Mouse (Mus musculus) MEL (cell line): Measurements from ENCODE around the gene Tbc1d14. TPM values are rescaled to one million over a fixed set of nuclear protein-coding genes. Genes with fewer than 3 reads are reported as not detected.

ENCODE experiments used
- DNase-seq: peaks from one replicate; pipeline ENCODE4 v3.0.0; 2011; ENCODE audit warnings: low read depth, low spot score
- H3K27ac ChIP-seq: 2 replicates; pipeline ENCODE4 v1.5.1; 2012; ENCODE audit warnings: low read depth, mild to moderate bottlenecking, control low read depth, low read length, moderate library complexity; ENCODE audit not compliant: control insufficient read depth
- H3K27me3 ChIP-seq, 2 experiments: fragments of 150-350 bp in 1 of 2; sonication (generic) in 1 of 2; 2 replicates each; pipeline ENCODE4 v1.6.1; 2012; ENCODE audit warnings: low read length in 2 of 2, mild to moderate bottlenecking in 2 of 2, improper control_type of control experiment in 1 of 2, moderate library complexity in 1 of 2; ENCODE audit not compliant: insufficient read depth in 2 of 2, control insufficient read depth in 1 of 2
- H3K36me3 ChIP-seq, 2 experiments: 2 replicates each; pipeline ENCODE4 v1.6.1; 2012 to 2014; ENCODE audit warnings: low read length in 2 of 2, improper control_type of control experiment in 1 of 2, inconsistent platforms in 1 of 2, mild to moderate bottlenecking in 1 of 2; ENCODE audit not compliant: insufficient read depth in 2 of 2, control insufficient read depth in 1 of 2
- H3K4me1 ChIP-seq, 2 experiments: fragments of 150-350 bp in 1 of 2; sonication (generic) in 1 of 2; 2 replicates each; pipeline ENCODE4 v1.6.1; 2012; ENCODE audit warnings: low read length in 2 of 2, improper control_type of control experiment in 1 of 2, mild to moderate bottlenecking in 1 of 2; ENCODE audit not compliant: insufficient read depth in 2 of 2, control insufficient read depth in 1 of 2
- H3K4me3 ChIP-seq, 2 experiments: fragments of 150-350 bp in 1 of 2; sonication (generic) in 1 of 2; 2 replicates each; pipeline ENCODE4 v1.5.1; 2012; ENCODE audit warnings: low read depth in 2 of 2, low read length in 2 of 2, mild to moderate bottlenecking in 2 of 2, moderate library complexity in 2 of 2, control low read depth in 1 of 2, improper control_type of control experiment in 1 of 2; ENCODE audit not compliant: control insufficient read depth in 1 of 2, insufficient read depth in 1 of 2
- H3K79me2 ChIP-seq: 2 replicates; pipeline ENCODE4 v1.6.1; 2012; ENCODE audit warnings: mild to moderate bottlenecking, low read length, moderate library complexity; ENCODE audit not compliant: control insufficient read depth, poor library complexity, insufficient read depth
- H3K9ac ChIP-seq: 2 replicates; pipeline ENCODE4 v1.6.1; 2012; ENCODE audit warnings: low read depth, mild to moderate bottlenecking, control low read depth, low read length, moderate library complexity; ENCODE audit not compliant: control insufficient read depth, poor library complexity, severe bottlenecking
- H3K9me3 ChIP-seq: fragments of 150-350 bp; sonication (generic); replicated peaks from 2 replicates; pipeline ENCODE4 v1.6.1; 2012; ENCODE audit warnings: mild to moderate bottlenecking, low read length, improper control_type of control experiment, moderate library complexity; ENCODE audit not compliant: insufficient read depth
- BHLHE40 ChIP-seq: IDR thresholded peaks from 2 replicates; pipeline ENCODE4 v1.6.1; 2012; ENCODE audit warnings: low read depth, mild to moderate bottlenecking, inconsistent platforms, low read length, improper control_type of control experiment, borderline replicate concordance
- CHD1 ChIP-seq: IDR thresholded peaks from 2 replicates; pipeline ENCODE4 v1.6.1; 2012; ENCODE audit warnings: low read depth, mild to moderate bottlenecking, inconsistent platforms, low read length, improper control_type of control experiment
- CTCF ChIP-seq, 3 experiments: IDR thresholded peaks in 2 of 3; conservative IDR thresholded peaks in 1 of 3; 2 replicates each; pipeline ENCODE4 v1.5.1; 2011 to 2012; ENCODE audit warnings: low read length in 3 of 3, low read depth in 2 of 3, mild to moderate bottlenecking in 2 of 3, improper control_type of control experiment in 1 of 3, inconsistent platforms in 1 of 3, mixed read lengths in 1 of 3, moderate library complexity in 1 of 3; ENCODE audit not compliant: control insufficient read depth in 1 of 3, insufficient read depth in 1 of 3, poor library complexity in 1 of 3, severe bottlenecking in 1 of 3
- E2F4 ChIP-seq: IDR thresholded peaks from 2 replicates; pipeline ENCODE4 v1.6.1; 2011; ENCODE audit warnings: low read depth, low read length, improper control_type of control experiment, borderline replicate concordance
- ELF1 ChIP-seq: IDR thresholded peaks from 2 replicates; pipeline ENCODE4 v1.6.1; 2014; ENCODE audit warnings: low read depth, mild to moderate bottlenecking, inconsistent platforms, low read length, improper control_type of control experiment, moderate library complexity
- EP300 ChIP-seq, 2 experiments: IDR thresholded peaks; 2 replicates each; pipeline ENCODE4 v1.6.1; 2011; ENCODE audit warnings: improper control_type of control experiment in 2 of 2, low read length in 2 of 2, low read depth in 1 of 2, mild to moderate bottlenecking in 1 of 2
- ETS1 ChIP-seq: IDR thresholded peaks from 2 replicates; pipeline ENCODE4 v1.6.1; 2012; ENCODE audit warnings: low read depth, mild to moderate bottlenecking, inconsistent platforms, low read length, improper control_type of control experiment, moderate library complexity
- GABPA ChIP-seq: IDR thresholded peaks from 2 replicates; pipeline ENCODE4 v1.6.1; 2012; ENCODE audit warnings: low read depth, mild to moderate bottlenecking, inconsistent platforms, low read length, improper control_type of control experiment, moderate library complexity
- HCFC1 ChIP-seq: IDR thresholded peaks from 2 replicates; pipeline ENCODE4 v1.6.1; 2012; ENCODE audit warnings: low read depth, mild to moderate bottlenecking, inconsistent platforms, low read length, improper control_type of control experiment, moderate library complexity
- JUND ChIP-seq: IDR thresholded peaks from 2 replicates; pipeline ENCODE4 v1.6.1; 2011; ENCODE audit warnings: low read depth, mild to moderate bottlenecking, improper control_type of control experiment, low read length
- MAX ChIP-seq: IDR thresholded peaks from 2 replicates; pipeline ENCODE4 v1.6.1; 2011; ENCODE audit warnings: low read length, improper control_type of control experiment
- MAZ ChIP-seq: IDR thresholded peaks from 2 replicates; pipeline ENCODE4 v1.6.1; 2012; ENCODE audit warnings: low read depth, mild to moderate bottlenecking, inconsistent platforms, low read length, improper control_type of control experiment
- MEF2A ChIP-seq: IDR thresholded peaks from 2 replicates; pipeline ENCODE4 v1.6.1; 2014; ENCODE audit warnings: low read depth, mild to moderate bottlenecking, inconsistent platforms, low read length, improper control_type of control experiment; ENCODE audit not compliant: poor library complexity, insufficient replicate concordance, severe bottlenecking; ENCODE audit errors: extremely low read depth
- MXI1 ChIP-seq: IDR thresholded peaks from 2 replicates; pipeline ENCODE4 v1.6.1; 2011; ENCODE audit warnings: mild to moderate bottlenecking, low read depth, low read length, improper control_type of control experiment
- MYC ChIP-seq: IDR thresholded peaks from 2 replicates; pipeline ENCODE4 v1.6.1; 2011; ENCODE audit warnings: low read depth, mild to moderate bottlenecking, low read length, improper control_type of control experiment, moderate library complexity
- NELFE ChIP-seq: IDR thresholded peaks from 2 replicates; pipeline ENCODE4 v1.6.1; 2011; ENCODE audit warnings: low read depth, low read length, improper control_type of control experiment
- NRF1 ChIP-seq: IDR thresholded peaks from 2 replicates; pipeline ENCODE4 v1.6.1; 2014; ENCODE audit warnings: low read depth, mild to moderate bottlenecking, inconsistent platforms, low read length, improper control_type of control experiment, moderate library complexity; ENCODE audit not compliant: poor library complexity, insufficient read depth, severe bottlenecking
- POLR2A ChIP-seq, 2 experiments: IDR thresholded peaks; 2 replicates each; pipeline ENCODE4 v1.6.1; 2011 to 2012; ENCODE audit warnings: low read length in 2 of 2, mild to moderate bottlenecking in 2 of 2, control low read depth in 1 of 2, improper control_type of control experiment in 1 of 2, low read depth in 1 of 2, moderate library complexity in 1 of 2; ENCODE audit not compliant: control insufficient read depth in 1 of 2, insufficient read depth in 1 of 2, poor library complexity in 1 of 2
- POLR2AphosphoS2 ChIP-seq: IDR thresholded peaks from 2 replicates; pipeline ENCODE4 v1.6.1; 2011; ENCODE audit warnings: low read length, improper control_type of control experiment
- RAD21 ChIP-seq: IDR thresholded peaks from 2 replicates; pipeline ENCODE4 v1.6.1; 2011; ENCODE audit warnings: mild to moderate bottlenecking, low read depth, low read length, improper control_type of control experiment
- RCOR1 ChIP-seq: IDR thresholded peaks from 2 replicates; pipeline ENCODE4 v1.6.1; 2012; ENCODE audit warnings: low read depth, mild to moderate bottlenecking, inconsistent platforms, low read length, improper control_type of control experiment
- SIN3A ChIP-seq: IDR thresholded peaks from 2 replicates; pipeline ENCODE4 v1.6.1; 2012; ENCODE audit warnings: low read length, improper control_type of control experiment, inconsistent platforms
- SMC3 ChIP-seq: IDR thresholded peaks from 2 replicates; pipeline ENCODE4 v1.6.1; 2011; ENCODE audit warnings: low read depth, low read length, improper control_type of control experiment
- TAL1 ChIP-seq: IDR thresholded peaks from 2 replicates; pipeline ENCODE4 v1.6.1; 2012; ENCODE audit warnings: mild to moderate bottlenecking, inconsistent platforms, low read length, moderate library complexity, mixed read lengths
- TBP ChIP-seq: IDR thresholded peaks from 2 replicates; pipeline ENCODE4 v1.8.0; 2011; ENCODE audit warnings: low read depth, low read length, improper control_type of control experiment
- USF1 ChIP-seq: IDR thresholded peaks from 2 replicates; pipeline ENCODE4 v1.6.1; 2014; ENCODE audit warnings: low read depth, mild to moderate bottlenecking, inconsistent platforms, low read length, improper control_type of control experiment, moderate library complexity
- USF2 ChIP-seq, 2 experiments: IDR thresholded peaks; 2 replicates each; pipeline ENCODE4 v1.6.1; 2011 to 2012; ENCODE audit warnings: improper control_type of control experiment in 2 of 2, low read length in 2 of 2, borderline replicate concordance in 1 of 2, inconsistent platforms in 1 of 2, low read depth in 1 of 2, mild to moderate bottlenecking in 1 of 2; ENCODE audit not compliant: insufficient read depth in 1 of 2
- ZC3H11A ChIP-seq: IDR thresholded peaks from 2 replicates; pipeline ENCODE4 v1.6.1; 2012; ENCODE audit warnings: low read depth, mild to moderate bottlenecking, inconsistent platforms, low read length, improper control_type of control experiment
- ZKSCAN1 ChIP-seq: IDR thresholded peaks from 2 replicates; pipeline ENCODE4 v1.6.1; 2012; ENCODE audit warnings: low read depth, mild to moderate bottlenecking, inconsistent platforms, low read length, improper control_type of control experiment, moderate library complexity
- ZNF384 ChIP-seq: IDR thresholded peaks from 2 replicates; pipeline ENCODE4 v1.6.1; 2012; ENCODE audit warnings: low read depth, mild to moderate bottlenecking, inconsistent platforms, low read length, improper control_type of control experiment
- polyA plus RNA-seq, 2 experiments: library from polyadenylated mRNA; stranded (reverse) in 1 of 2; unstranded in 1 of 2; fragments of >175 nt in 1 of 2; fragments of >200 nt in 1 of 2; gene quantifications; 2 replicates each; pipeline versions ENCODE4 v1.2.1 to v1.2.4; 2012; ENCODE audit warnings: low replicate concordance in 2 of 2, low read depth in 1 of 2; ENCODE audit not compliant: insufficient read length in 2 of 2, insufficient read depth in 1 of 2, missing spikeins in 1 of 2
- total RNA-seq: library from RNA; depleted of rRNA; stranded (reverse); fragments of 300-350 nt; gene quantifications from 2 replicates; pipeline ENCODE4 v1.2.3, GENCODE M21; 2012

The Tbc1d14 gene
- total and polyA plus RNA-seq, 3 experiments: 7.3 to 35.6 TPM; not detected in 1

DNA sequence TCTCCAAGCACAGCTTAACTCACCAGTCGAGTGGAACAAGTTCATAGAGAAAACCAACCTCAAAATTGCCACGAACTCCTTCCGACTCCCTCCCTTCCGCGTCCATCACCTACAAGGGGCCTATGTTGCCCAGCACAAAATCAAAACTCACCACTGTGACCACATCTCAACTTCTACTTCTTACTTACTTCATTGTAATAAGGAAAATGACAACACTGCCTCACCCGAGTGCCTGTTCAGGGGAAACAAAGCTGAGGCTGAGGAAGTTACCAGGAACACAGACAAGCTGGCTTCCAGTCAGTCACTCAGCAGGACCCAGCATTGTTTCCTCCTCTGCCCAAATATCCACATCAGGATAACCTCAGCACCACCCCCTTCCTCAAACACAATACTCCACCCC lies 29.3 kb downstream of the Tbc1d14 start:
- no peak overlapping the region for H3K9ac ChIP-seq
- no peaks in the 10 kb centered on the region for H3K9me3 ChIP-seq
- no peak for DNase-seq
- H3K4me3 ChIP-seq: no peak overlapping the region
- TF ChIP-seq NELFE (no peak), POLR2AphosphoS2 (no peak), NRF1 (no peak), CTCF (IDR thresholded peaks at IDR 0.05 in 2 of 3, conservative IDR thresholded peaks at IDR 0.05 in 1 of 3; ENCODE audit: control insufficient read depth in 1 of 3, insufficient read depth in 1 of 3, low read depth in 2 of 3, low read length in 3 of 3, poor library complexity in 1 of 3, severe bottlenecking in 1 of 3) (no peak), ZNF384 (no peak), MAX (no peak), RAD21 (no peak)
- H3K79me2 ChIP-seq: no peaks in the 10 kb centered on the region
- no peak overlapping the region for H3K27ac ChIP-seq
- no peaks in the 10 kb centered on the region for H3K27me3 ChIP-seq
- peaks cover 0 to 13% of the 10 kb centered on the region in 2 experiments; a peak in 3 of 4 replicates for H3K4me1 ChIP-seq
- H3K36me3 ChIP-seq: peaks cover 0 to 11% of the 10 kb centered on the region in 2 experiments; a peak in 2 of 4 replicates

DNA sequence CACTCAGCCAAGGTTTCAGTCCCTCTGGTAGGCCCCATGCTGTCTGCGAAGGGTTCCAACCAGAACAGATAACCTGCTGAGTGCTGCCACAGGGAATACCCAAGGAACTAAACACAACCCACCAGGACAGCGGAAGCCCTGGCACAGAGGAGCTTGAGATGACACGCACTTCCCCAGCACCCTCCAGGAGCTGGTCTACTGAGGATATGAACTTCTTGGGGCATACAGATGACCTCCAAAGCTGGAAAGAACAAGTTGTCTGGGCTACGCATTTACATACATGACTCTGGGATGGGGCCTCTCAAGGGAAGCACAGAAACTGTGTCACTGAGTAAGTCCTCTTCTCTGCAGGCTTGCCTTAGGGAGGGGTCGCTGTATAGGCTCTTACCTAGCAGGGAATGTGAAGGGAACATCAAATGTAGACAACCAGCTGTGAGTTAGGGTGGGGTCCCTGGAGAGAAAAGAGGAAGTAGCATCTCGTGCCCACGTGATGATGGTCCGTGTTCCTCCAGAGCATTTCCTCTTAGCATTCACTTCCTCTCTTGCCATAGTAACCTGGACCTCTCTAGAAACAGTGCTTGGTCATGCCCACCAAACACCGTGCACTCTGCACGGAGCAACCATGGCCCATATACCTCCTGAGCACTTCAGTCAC lies 30.2 kb downstream of the Tbc1d14 start:
- Histone ChIP-seq H3K9me3 (no peaks in the 10 kb centered on the region), H3K27ac (peak overlapping the region; percentile 1; the same call in 1 of the 2 replicates), H3K27me3 (no peaks in the 10 kb centered on the region), H3K36me3 (peaks cover 0 to 11% of the 10 kb centered on the region in 2 experiments; a peak in 2 of 4 replicates), H3K4me3 (peak overlapping the region in 1 of 2 experiments; percentile 15; a peak in 1 of 4 replicates), H3K79me2 (no peaks in the 10 kb centered on the region), H3K4me1 (peaks cover 0 to 13% of the 10 kb centered on the region in 2 experiments; a peak in 3 of 4 replicates), H3K9ac (no peak overlapping the region)
- DNase-seq: peak; percentile 95
- TF ChIP-seq ELF1 (peak; percentile 79), MYC (peak; percentile 93), MEF2A (no peak), HCFC1 (peak; percentile 72), USF2 (IDR thresholded peaks at IDR 0.05; ENCODE audit: borderline replicate concordance in 1 of 2, insufficient read depth in 1 of 2, low read depth in 1 of 2, low read length in 2 of 2) (peak; percentile 77 to 87), POLR2A (IDR thresholded peaks at IDR 0.05; ENCODE audit: control insufficient read depth in 1 of 2, insufficient read depth in 1 of 2, low read depth in 1 of 2, low read length in 2 of 2, poor library complexity in 1 of 2) (0 out of 4 replicates have a peak, but pooled peaks of 1 of the 2 experiments have one; percentile 32), ETS1 (peak; percentile 95), RCOR1 (peak; percentile 83), MAZ (peak; percentile 25; the same call in 1 of the 2 replicates), USF1 (peak; percentile 97), EP300 (IDR thresholded peaks at IDR 0.05; ENCODE audit: low read depth in 1 of 2, low read length in 2 of 2) (peak; percentile 64 to 90), MXI1 (peak; percentile 89), SMC3 (no peak), TAL1 (no peak), POLR2AphosphoS2 (no peak), CHD1 (no peak), TBP (peak; percentile 60; the same call in 1 of the 2 replicates), JUND (no peak), ZKSCAN1 (no peak), BHLHE40 (peak; percentile 98), GABPA (no peak), NELFE (no peak), ZC3H11A (no peak), E2F4 (no peak), MAX (peak; percentile 97), SIN3A (peak; percentile 95)
